Mouse (Mus musculus) gastrocnemius, adult 2 months (tissue): ENCODE results near the gene Rora. TPM values are rescaled to one million over a fixed set of nuclear protein-coding genes. Genes with fewer than 3 reads are reported as not detected.
A peak's percentile ranks its signal among the peaks of the same experiment; 100 is the strongest.

Source experiments
- DNase-seq: peaks from one replicate; pipeline ENCODE4 v3.0.0; 2022
- H3K27ac ChIP-seq: fragments of 200-600 bp; 2 replicates; pipeline ENCODE4 v1.8.1; 2022; ENCODE audit warnings: mild to moderate bottlenecking
- H3K4me3 ChIP-seq: fragments of 200-600 bp; 2 replicates; pipeline ENCODE4 v1.8.1; 2022; ENCODE audit warnings: mild to moderate bottlenecking, moderate library complexity
- CTCF ChIP-seq: fragments of 200-600 bp; IDR thresholded peaks from 2 replicates; pipeline ENCODE4 v1.8.1; 2022; ENCODE audit warnings: antibody characterized with exemption, mild to moderate bottlenecking, moderate library complexity
- intact Hi-C: fragments of 180-260 bp; cut with DNase I; formaldehyde crosslinking; loops from one replicate; pipeline ENCODE4 v1.15.1; 2025
- total RNA-seq, 2 experiments: library from RNA; stranded (reverse); gene quantifications; 2 replicates each; pipeline ENCODE4 v1.2.3; 2021

Gene Rora
- total RNA-seq, 2 experiments from 2014 or later = 60.6 to 112 TPM

GRCm38 (mm10) chr9:69243626-69244025, 590.0 kb downstream of the Rora start:
- intact Hi-C loops = loop anchor here (5.0 kb wide), 1 partner anchor 44 kb away; no protein-coding TSS in a partner anchor
- no peak for TF ChIP-seq CTCF
- no peak for DNase-seq
- Histone ChIP-seq H3K4me3 (no peak overlapping the region), H3K27ac (no peak overlapping the region)

- intact Hi-C loops = no loop called here
- Histone ChIP-seq H3K4me3 (no peak overlapping the region), H3K27ac (no peak overlapping the region)
- DNase-seq = no peak
- TF ChIP-seq CTCF = no peak
Observed at GRCm38 (mm10) chr9:69246225-69246624, 592.6 kb downstream of the Rora start.

- TF ChIP-seq CTCF = no peak
- DNase-seq = no peak
- Histone ChIP-seq H3K27ac (no peak overlapping the region), H3K4me3 (no peak overlapping the region)
- intact Hi-C loops = no loop called here
Observed at GRCm38 (mm10) chr9:69249586-69249985, 596.0 kb downstream of the Rora start.

- no peak overlapping the region for H3K4me3 ChIP-seq
- intact Hi-C loops = no loop called here
- no peak overlapping the region for H3K27ac ChIP-seq
- no peak for DNase-seq
- no peak for TF ChIP-seq CTCF
Observed at GRCm38 (mm10) chr9:69250326-69250725, 596.7 kb downstream of the Rora start.

GRCm38 (mm10) chr9:69258506-69258905, 604.9 kb downstream of the Rora start:
- Histone ChIP-seq H3K4me3 (no peak overlapping the region), H3K27ac (peak overlapping the region; percentile 88)
- intact Hi-C loops = no loop called here
- no peak for DNase-seq
- no peak for TF ChIP-seq CTCF

GRCm38 (mm10) chr9:69259382-69259781, 605.8 kb downstream of the Rora start:
- Histone ChIP-seq H3K27ac (peak overlapping the region; percentile 88), H3K4me3 (peak overlapping the region; percentile 33)
- peak; percentile 96 for DNase-seq
- no peak for TF ChIP-seq CTCF
- intact Hi-C loops = no loop called here

- no peak for TF ChIP-seq CTCF
- peak overlapping the region; percentile 12; the same call in 1 of the 2 replicates for H3K27ac ChIP-seq
- peak; percentile 53 for DNase-seq
- no peak overlapping the region for H3K4me3 ChIP-seq
- intact Hi-C loops = no loop called here
Observed at GRCm38 (mm10) chr9:69265151-69265550, 611.6 kb downstream of the Rora start.

- H3K4me3 ChIP-seq = no peak overlapping the region
- no peak overlapping the region for H3K27ac ChIP-seq
- no peak for DNase-seq
- no peak for TF ChIP-seq CTCF
- intact Hi-C loops = no loop called here
Observed at GRCm38 (mm10) chr9:69270374-69270773, 616.8 kb downstream of the Rora start.

GRCm38 (mm10) chr9:69270931-69271330, 617.3 kb downstream of the Rora start:
- Histone ChIP-seq H3K4me3 (no peak overlapping the region), H3K27ac (no peak overlapping the region)
- intact Hi-C loops = no loop called here
- DNase-seq = no peak
- no peak for TF ChIP-seq CTCF

- no peak for TF ChIP-seq CTCF
Observed at GRCm38 (mm10) chr9:69272884-69273283, 619.3 kb downstream of the Rora start.

GRCm38 (mm10) chr9:69274766-69275485, 621.3 kb downstream of the Rora start:
- no peak for TF ChIP-seq CTCF
- no peak for DNase-seq
- Histone ChIP-seq H3K27ac (peak overlapping the region; percentile 53), H3K4me3 (peak overlapping the region; percentile 36)
- intact Hi-C loops = no loop called here

More at GRCm38 (mm10) chr9:69272884-69273283, 619.3 kb downstream of the Rora start:
- Histone ChIP-seq H3K27ac (no peak overlapping the region), H3K4me3 (no peak overlapping the region)
- intact Hi-C loops = no loop called here
- no peak for DNase-seq

- no peak for DNase-seq
- no peak for TF ChIP-seq CTCF
- H3K27ac ChIP-seq = no peak overlapping the region
- intact Hi-C loops = no loop called here
- no peak overlapping the region for H3K4me3 ChIP-seq
Observed at GRCm38 (mm10) chr9:69277256-69277655, 623.7 kb downstream of the Rora start.

GRCm38 (mm10) chr9:69285011-69285410, 631.4 kb downstream of the Rora start:
- no peak for DNase-seq
- Histone ChIP-seq H3K4me3 (no peak overlapping the region), H3K27ac (no peak overlapping the region)
- intact Hi-C loops = loop anchor here (5.0 kb wide), 1 partner anchor 43 kb away; no protein-coding TSS in a partner anchor
- no peak for TF ChIP-seq CTCF

- intact Hi-C loops = loop anchor here (5.0 kb wide), 1 partner anchor 46 kb away; no protein-coding TSS in a partner anchor
- H3K4me3 ChIP-seq = no peak overlapping the region
- no peak for TF ChIP-seq CTCF
- H3K27ac ChIP-seq = no peak overlapping the region
- DNase-seq = no peak
Observed at GRCm38 (mm10) chr9:69288113-69288512, 634.5 kb downstream of the Rora start.
